Mouse (Mus musculus) forebrain, embryonic 14.5 days (tissue): ENCODE results near the gene Tmco4. TPM values are rescaled to one million over a fixed set of nuclear protein-coding genes. Genes with fewer than 3 reads are reported as not detected.
"Not testable (repeated sequence)": the region's sequence is repeated elsewhere in the genome, so short reads cannot be mapped to it uniquely, and the experiment has no call there.

ENCODE experiments used
- ATAC-seq: fragments of 200-750 bp; cut with Nextera tagmentation; 2 replicates; pipeline ENCODE4 v1.8.0; 2017; ENCODE audit warnings: mild to moderate bottlenecking, moderate library complexity
- DNase-seq: peaks from one replicate; pipeline ENCODE4 v3.0.0-alpha.2; 2015; ENCODE audit warnings: low spot score
- H3K27ac ChIP-seq: fragments of 300-500 bp; sonication (generic); 2 replicates; pipeline ENCODE4 v1.5.1; 2014; ENCODE audit warnings: low read depth, mild to moderate bottlenecking, control low read depth, low read length, moderate library complexity
- H3K27me3 ChIP-seq: fragments of 300-500 bp; sonication (generic); replicated peaks from 2 replicates; pipeline ENCODE4 v1.6.1; 2014; ENCODE audit warnings: low read length, control low read depth, mixed read lengths; ENCODE audit not compliant: control insufficient read depth, insufficient read depth
- H3K36me3 ChIP-seq: fragments of 300-500 bp; sonication (generic); 2 replicates; pipeline ENCODE4 v1.6.1; 2014; ENCODE audit warnings: low read length, control low read depth; ENCODE audit not compliant: control insufficient read depth, insufficient read depth
- H3K4me1 ChIP-seq: fragments of 300-500 bp; sonication (generic); 2 replicates; pipeline ENCODE4 v1.6.1; 2014; ENCODE audit warnings: antibody characterized with exemption, low read length, control low read depth; ENCODE audit not compliant: control insufficient read depth, insufficient read depth
- H3K4me2 ChIP-seq: fragments of 300-500 bp; sonication (generic); 2 replicates; pipeline ENCODE4 v1.6.1; 2014; ENCODE audit warnings: mild to moderate bottlenecking, control low read depth, low read length
- H3K4me3 ChIP-seq: fragments of 300-500 bp; sonication (generic); 2 replicates; pipeline ENCODE4 v1.5.1; 2014; ENCODE audit warnings: low read depth, low read length, control low read depth
- H3K9ac ChIP-seq: fragments of 300-500 bp; sonication (generic); 2 replicates; pipeline ENCODE4 v1.6.1; 2014; ENCODE audit warnings: mild to moderate bottlenecking, low read length, control low read depth, moderate library complexity
- H3K9me3 ChIP-seq: fragments of 300-500 bp; sonication (generic); replicated peaks from 2 replicates; pipeline ENCODE4 v1.6.1; 2016; ENCODE audit warnings: low read length, control low read depth, mixed read lengths; ENCODE audit not compliant: control insufficient read depth
- WGBS: fragments of 180-500 bp; shearing (Covaris S2); extraction: QIAGEN DNeasy Blood & Tissue Kit; methylation state at CpG from one replicate; pipeline ENCODE4 v1.1.7; 2014; 5-methylcytosine and 5-hydroxymethylcytosine counted together
- polyA plus RNA-seq: library from polyadenylated mRNA; unstranded; fragments of >200 nt; fragmentation: Nextera tagmentation; extraction: Ambion mirVana; gene quantifications from 2 replicates; pipeline ENCODE4 v1.2.1, GENCODE M21; 2014

Tmco4 gene
- polyA plus RNA-seq, 1 experiment from 2014 or later = 0.70 TPM

DNA sequence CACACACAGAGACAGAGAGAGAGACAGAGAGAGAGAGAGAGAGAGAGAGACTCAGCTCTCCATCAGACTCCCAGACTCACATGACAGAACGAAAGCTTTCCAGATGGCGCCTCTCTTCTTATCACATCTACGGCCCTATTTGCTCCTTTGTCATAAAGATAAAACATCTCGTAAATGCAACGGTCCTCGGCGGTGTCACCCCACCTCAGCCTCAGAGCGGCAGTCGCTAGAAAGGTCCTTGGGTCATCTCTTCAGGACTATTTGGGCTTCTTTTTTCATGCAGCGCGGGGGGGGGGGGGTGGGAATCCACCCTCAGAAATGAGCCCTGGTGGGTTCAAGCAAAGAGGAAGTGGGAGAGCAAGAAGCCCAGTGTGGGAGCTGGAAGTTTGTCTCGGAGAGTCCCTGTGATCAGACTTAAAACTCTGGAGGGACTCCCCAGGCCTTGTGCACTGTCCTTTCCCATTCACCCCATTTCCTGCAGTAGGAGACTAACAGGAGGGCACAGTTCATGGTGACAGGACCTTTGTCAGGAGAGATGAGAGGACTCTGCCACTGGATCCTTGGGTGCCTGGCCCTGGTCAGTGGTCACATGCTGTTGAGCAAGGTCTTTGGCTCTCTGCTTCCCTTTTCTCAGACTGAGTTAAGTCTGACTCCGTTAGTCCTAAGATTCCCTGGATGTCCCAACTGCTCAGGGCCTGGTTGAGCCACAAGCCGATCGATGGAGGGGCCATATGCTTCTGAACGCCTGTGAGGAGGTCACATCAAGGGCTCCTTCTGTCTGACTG lies 3.7 kb upstream of the Tmco4 start:
- H3K4me3 ChIP-seq = no peak overlapping the region
- H3K4me1 ChIP-seq = peaks cover 8% of the 10 kb centered on the region; the same call in 1 of the 2 replicates
- H3K36me3 ChIP-seq = no peaks in the 10 kb centered on the region
- no peak overlapping the region for H3K27ac ChIP-seq
- no peak overlapping the region for H3K4me2 ChIP-seq
- no peak overlapping the region for H3K9ac ChIP-seq
- H3K27me3 ChIP-seq = no peaks in the 10 kb centered on the region
- no peak for ATAC-seq
- no peaks in the 10 kb centered on the region for H3K9me3 ChIP-seq
- WGBS = 82% methylated on average over 16 of the region's 16 CpGs
- DNase-seq = no peak

GRCm38 (mm10) chr4:138969736-138970135 lies 3.0 kb upstream of the Tmco4 start:
- H3K9ac ChIP-seq = no peak overlapping the region
- H3K4me1 ChIP-seq = peaks cover 8% of the 10 kb centered on the region; the same call in 1 of the 2 replicates
- H3K4me3 ChIP-seq = no peak overlapping the region
- no peaks in the 10 kb centered on the region for H3K36me3 ChIP-seq
- WGBS = 64% methylated on average over 9 of the region's 9 CpGs
- no peak overlapping the region for H3K4me2 ChIP-seq
- DNase-seq (no peak), ATAC-seq (no peak)
- no peaks in the 10 kb centered on the region for H3K27me3 ChIP-seq
- H3K27ac ChIP-seq = no peak overlapping the region
- no peaks in the 10 kb centered on the region for H3K9me3 ChIP-seq

- H3K4me2 ChIP-seq = no peak overlapping the region
- ATAC-seq (no peak), DNase-seq (no peak)
Observed at GRCm38 (mm10) chr4:138971371-138971770, 1.3 kb upstream of the Tmco4 start.

DNA sequence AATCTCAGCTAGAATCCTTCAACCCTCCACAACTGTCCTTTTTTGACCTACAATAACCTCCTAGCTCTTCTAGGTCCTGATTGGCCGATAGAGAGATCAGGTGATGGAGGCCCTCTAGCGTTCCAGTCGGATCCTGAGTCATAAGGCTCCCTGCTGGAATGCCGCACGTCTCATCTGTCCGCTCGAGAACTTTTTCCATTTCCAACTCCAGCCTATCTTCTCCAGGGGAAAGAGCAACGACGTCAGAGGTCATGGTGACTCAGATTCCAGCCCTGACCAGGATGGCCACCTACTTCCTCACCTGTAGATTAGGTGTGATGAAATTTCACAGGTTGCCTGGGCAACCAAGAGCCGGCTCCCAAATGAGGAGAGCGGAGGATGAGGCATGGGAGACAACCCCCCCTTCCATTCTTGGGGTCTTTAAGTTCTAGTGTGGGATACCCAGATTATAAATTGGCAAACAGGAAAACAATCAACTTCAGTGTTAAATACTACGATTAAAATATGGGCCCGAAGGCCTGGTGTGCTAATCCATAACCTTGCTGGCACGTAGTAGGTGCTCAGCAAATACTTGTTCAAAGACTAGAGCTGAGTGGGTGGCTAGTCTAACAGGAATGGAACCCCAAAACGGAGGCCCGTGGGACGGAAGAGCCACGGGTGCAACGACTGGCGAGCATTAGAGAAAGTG lies 405 bp upstream of the Tmco4 start:
- no peaks in the 10 kb centered on the region for H3K27me3 ChIP-seq
- H3K27ac ChIP-seq = no peak overlapping the region
- peaks cover 8% of the 10 kb centered on the region; the same call in 1 of the 2 replicates for H3K4me1 ChIP-seq
- 24% methylated on average over 20 of the region's 20 CpGs for WGBS
- no peaks in the 10 kb centered on the region for H3K36me3 ChIP-seq
- peak overlapping the region; percentile 80 for H3K9ac ChIP-seq
- H3K4me3 ChIP-seq = peak overlapping the region; percentile 49
- peak; percentile 5; the same call in 1 of the 2 replicates for ATAC-seq
- H3K4me2 ChIP-seq = peak overlapping the region; percentile 93
- DNase-seq = peak; percentile 46
- no peaks in the 10 kb centered on the region for H3K9me3 ChIP-seq

More at GRCm38 (mm10) chr4:138971371-138971770, 1.3 kb upstream of the Tmco4 start:
- Histone ChIP-seq H3K4me3 (no peak overlapping the region), H3K27me3 (no peaks in the 10 kb centered on the region), H3K4me1 (peaks cover 8% of the 10 kb centered on the region; the same call in 1 of the 2 replicates), H3K9me3 (no peaks in the 10 kb centered on the region), H3K27ac (no peak overlapping the region), H3K9ac (no peak overlapping the region), H3K36me3 (no peaks in the 10 kb centered on the region)
- 89% methylated on average over 6 of the region's 6 CpGs for WGBS

DNA sequence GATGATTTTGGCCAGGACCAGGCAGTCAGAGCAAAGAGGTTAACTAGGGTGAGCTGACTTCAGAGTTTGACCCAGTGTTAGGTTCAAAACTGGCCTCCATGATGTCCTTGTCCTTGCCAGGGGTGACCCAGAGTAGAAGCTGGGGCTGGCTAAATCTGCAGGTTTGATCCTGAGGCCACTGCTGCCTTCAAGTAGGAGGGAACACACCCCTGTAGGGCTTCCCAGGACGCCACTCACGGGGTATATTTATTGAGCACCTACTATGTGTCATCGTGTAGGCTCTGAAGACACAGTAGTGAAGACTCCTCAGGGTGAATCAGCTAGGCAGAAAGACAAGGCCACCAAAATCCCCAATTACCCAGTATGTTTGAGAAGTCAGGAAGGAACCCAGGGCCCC lies 1.0 kb downstream of the Tmco4 start:
- ATAC-seq (peak; percentile 34; the same call in 1 of the 2 replicates), DNase-seq (no peak)
- peak overlapping the region; percentile 93 for H3K4me2 ChIP-seq
- WGBS = 59% methylated on average over 3 of the region's 3 CpGs
- H3K27me3 ChIP-seq = no peaks in the 10 kb centered on the region
- no peaks in the 10 kb centered on the region for H3K36me3 ChIP-seq
- H3K4me3 ChIP-seq = peak overlapping the region; percentile 49
- H3K4me1 ChIP-seq = peaks cover 8% of the 10 kb centered on the region; the same call in 1 of the 2 replicates
- no peak overlapping the region for H3K27ac ChIP-seq
- peak overlapping the region; percentile 80; the same call in 1 of the 2 replicates for H3K9ac ChIP-seq
- H3K9me3 ChIP-seq = no peaks in the 10 kb centered on the region

GRCm38 (mm10) chr4:138974540-138974939 lies 1.9 kb downstream of the Tmco4 start:
- ATAC-seq, DNase-seq, H3K4me2 ChIP-seq: not testable (repeated sequence)

DNA sequence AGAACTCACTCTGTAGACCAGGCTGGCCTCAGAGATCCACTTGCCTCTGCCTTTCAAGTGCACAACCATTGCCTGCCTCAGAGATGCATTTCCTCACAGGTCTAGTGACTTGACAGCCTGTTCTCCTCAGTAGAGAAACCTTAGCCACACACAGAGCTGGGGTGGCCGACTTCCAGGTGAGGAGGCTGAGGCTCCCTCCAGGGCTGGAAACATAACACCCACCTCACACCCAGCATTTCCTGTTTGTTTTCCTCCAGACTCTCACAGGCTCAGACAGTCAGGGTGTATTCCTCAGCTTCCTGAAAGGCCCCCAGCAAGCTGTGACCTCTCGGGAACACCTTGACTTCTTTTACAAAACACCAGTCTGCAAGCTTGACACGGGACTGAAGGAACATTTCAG lies 2.5 kb downstream of the Tmco4 start:
- Histone ChIP-seq H3K4me3 (no peak overlapping the region), H3K9ac (no peak overlapping the region), H3K36me3 (no peaks in the 10 kb centered on the region), H3K4me2 (no peak overlapping the region), H3K27ac (no peak overlapping the region), H3K9me3 (no peaks in the 10 kb centered on the region), H3K4me1 (peaks cover 8% of the 10 kb centered on the region; the same call in 1 of the 2 replicates), H3K27me3 (no peaks in the 10 kb centered on the region)
- ATAC-seq = no peak
- DNase-seq = no peak
- WGBS = 84% methylated on average over 3 of the region's 3 CpGs

More at GRCm38 (mm10) chr4:138974540-138974939, 1.9 kb downstream of the Tmco4 start:
- H3K9me3 ChIP-seq, H3K4me3 ChIP-seq, H3K36me3 ChIP-seq, H3K27me3 ChIP-seq, H3K9ac ChIP-seq, H3K4me1 ChIP-seq, H3K27ac ChIP-seq: not testable (repeated sequence)
- 71% methylated on average over 2 of the region's 2 CpGs for WGBS

GRCm38 (mm10) chr4:138976046-138976445 lies 3.4 kb downstream of the Tmco4 start:
- WGBS = 85% methylated on average over 6 of the region's 6 CpGs
- no peak overlapping the region for H3K9ac ChIP-seq
- no peaks in the 10 kb centered on the region for H3K9me3 ChIP-seq
- H3K27ac ChIP-seq = no peak overlapping the region
- H3K4me2 ChIP-seq = no peak overlapping the region
- DNase-seq (no peak), ATAC-seq (no peak)
- H3K4me1 ChIP-seq = peaks cover 8% of the 10 kb centered on the region; the same call in 1 of the 2 replicates
- no peaks in the 10 kb centered on the region for H3K36me3 ChIP-seq
- H3K4me3 ChIP-seq = no peak overlapping the region
- H3K27me3 ChIP-seq = no peaks in the 10 kb centered on the region

DNA sequence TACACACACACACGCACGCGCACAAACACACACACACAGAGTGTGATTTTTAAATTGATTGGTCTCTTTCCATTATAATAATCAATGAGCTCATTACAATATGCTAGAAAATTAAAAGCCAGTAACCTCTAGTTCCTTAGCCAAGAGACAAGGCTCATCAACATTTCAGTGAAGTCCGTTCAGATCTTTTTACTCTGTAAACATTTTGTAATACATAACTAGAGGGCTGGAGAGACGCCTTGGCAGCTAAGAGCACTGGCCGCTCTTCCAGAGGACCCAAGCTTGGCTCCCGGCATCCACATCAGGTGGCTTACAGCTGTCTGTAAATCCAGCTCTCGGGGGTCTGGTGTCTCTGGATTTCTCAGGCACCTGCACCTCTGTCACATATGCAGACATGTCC lies 7.3 kb downstream of the Tmco4 start:
- Histone ChIP-seq H3K27me3 (no peaks in the 10 kb centered on the region), H3K9ac (no peak overlapping the region), H3K36me3 (no peaks in the 10 kb centered on the region), H3K4me1 (no peaks in the 10 kb centered on the region), H3K4me3 (no peak overlapping the region), H3K4me2 (no peak overlapping the region), H3K27ac (no peak overlapping the region), H3K9me3 (no peaks in the 10 kb centered on the region)
- no peak for DNase-seq
- ATAC-seq = no peak
- 94% methylated on average over 8 of the region's 8 CpGs for WGBS
